Mouse (Mus musculus) left cerebral cortex, postnatal 4 days (tissue): ENCODE measurements around the gene Mrpl23. TPM values are rescaled to one million over a fixed set of nuclear protein-coding genes. Genes with fewer than 3 reads are reported as not detected.
A peak's percentile ranks its signal among the peaks of the same experiment; 100 is the strongest.

ENCODE experiments used
- DNase-seq: peaks from one replicate; pipeline ENCODE4 v3.0.0-alpha.2; 2022
- intact Hi-C: fragments of 180-260 bp; cut with DNase I; formaldehyde crosslinking; loops from one replicate; pipeline ENCODE4 v1.15.1; 2025
- total RNA-seq, 2 experiments: library from RNA; stranded (reverse); gene quantifications; 2 replicates each; pipeline ENCODE4 v1.2.3; 2021

Mrpl23 gene
- total RNA-seq: 10 to 100 TPM in 1 of 2 experiments, 1 to 10 TPM in 1; 9.4 to 11.5 TPM

DNA sequence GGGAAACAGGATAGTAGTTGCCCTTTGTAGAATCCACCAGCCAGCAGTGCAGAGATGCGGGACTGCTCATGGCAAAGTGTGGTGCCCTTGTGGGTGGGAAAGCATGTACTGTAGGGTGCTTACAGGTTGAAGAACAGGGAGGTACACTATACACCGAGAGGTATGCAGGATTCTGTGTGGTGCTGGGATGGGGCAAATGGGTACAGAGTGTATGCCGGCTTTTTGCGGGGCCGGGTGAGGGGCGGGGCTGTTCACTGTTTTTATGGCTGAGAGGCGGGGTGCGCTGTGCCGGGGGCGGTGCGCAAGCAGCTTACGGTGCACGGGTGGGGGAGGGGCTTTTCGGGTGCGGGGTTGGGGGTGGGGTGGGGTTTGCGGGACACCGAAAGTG lies at the start of gene Mrpl23:
TSS of gene Mrpl23 (plus strand) at position 16 of the 388 bp plus-strand sequence.
- intact Hi-C loops: no loop called here
- DNase-seq: no peak

DNA sequence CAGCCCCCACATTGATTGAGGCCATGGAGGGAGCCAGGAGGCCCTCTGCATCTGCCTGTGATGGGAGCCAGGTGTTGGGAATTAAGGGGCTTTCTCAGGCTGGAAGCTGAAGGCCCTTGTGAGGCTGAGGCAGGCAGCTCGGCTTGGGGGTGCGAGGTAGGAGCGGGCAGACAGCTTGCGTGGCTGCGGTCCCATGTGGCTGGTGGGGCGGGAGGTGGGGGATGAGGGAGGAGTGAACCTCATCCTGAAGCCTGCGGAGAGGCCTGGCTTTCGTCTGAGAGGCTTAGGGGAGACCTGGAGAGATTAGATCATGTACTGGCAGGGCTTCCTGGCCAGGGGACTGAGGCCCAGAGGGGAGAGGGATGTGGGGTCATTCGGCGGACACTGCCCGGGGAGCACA lies 49.4 kb upstream of the Mrpl23 start:
- no peak for DNase-seq
- intact Hi-C loops: no loop called here

DNA sequence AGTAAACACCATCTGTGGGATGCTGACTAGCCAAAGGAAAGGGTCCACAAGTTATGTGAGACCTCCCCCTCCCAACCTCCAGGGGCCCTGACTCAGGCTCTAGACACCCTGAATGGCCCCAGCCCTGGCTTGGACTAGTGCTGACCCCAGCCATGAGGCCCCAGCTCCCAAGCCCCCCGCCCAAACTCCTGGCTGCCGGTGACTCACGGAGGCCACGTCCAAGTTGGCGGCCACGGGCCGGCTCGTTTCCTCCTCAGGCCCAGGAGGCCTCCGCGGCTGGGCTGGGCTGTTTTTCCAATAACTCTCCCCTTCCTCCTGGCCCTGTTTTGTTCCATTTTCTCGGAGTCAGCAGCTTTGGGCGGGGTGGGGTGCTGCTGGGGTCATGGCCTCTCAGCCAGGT lies 47.7 kb upstream of the Mrpl23 start:
- DNase-seq: no peak
- intact Hi-C loops: no loop called here

DNA sequence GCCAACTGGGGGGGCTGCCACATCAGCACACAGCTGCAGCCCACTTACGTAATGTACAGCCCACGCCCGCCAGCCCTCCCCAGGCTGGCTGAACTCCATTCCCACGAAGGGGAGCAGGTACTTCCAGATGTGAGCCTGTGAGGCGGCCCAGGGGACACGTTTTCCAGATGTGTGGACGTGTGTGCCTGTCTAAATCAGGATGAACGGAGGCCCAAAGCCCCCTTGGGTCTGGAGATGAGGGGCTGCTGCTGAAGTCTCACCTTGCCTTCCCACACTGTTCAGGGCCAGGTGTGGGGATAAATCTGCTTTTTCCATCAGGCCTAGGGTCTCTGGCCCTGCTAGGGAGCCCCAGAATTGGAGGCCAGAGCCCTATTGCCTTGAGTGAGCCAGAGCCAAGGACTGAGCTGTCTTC lies 45.7 kb upstream of the Mrpl23 start:
- intact Hi-C loops: no loop called here
- no peak for DNase-seq

DNA sequence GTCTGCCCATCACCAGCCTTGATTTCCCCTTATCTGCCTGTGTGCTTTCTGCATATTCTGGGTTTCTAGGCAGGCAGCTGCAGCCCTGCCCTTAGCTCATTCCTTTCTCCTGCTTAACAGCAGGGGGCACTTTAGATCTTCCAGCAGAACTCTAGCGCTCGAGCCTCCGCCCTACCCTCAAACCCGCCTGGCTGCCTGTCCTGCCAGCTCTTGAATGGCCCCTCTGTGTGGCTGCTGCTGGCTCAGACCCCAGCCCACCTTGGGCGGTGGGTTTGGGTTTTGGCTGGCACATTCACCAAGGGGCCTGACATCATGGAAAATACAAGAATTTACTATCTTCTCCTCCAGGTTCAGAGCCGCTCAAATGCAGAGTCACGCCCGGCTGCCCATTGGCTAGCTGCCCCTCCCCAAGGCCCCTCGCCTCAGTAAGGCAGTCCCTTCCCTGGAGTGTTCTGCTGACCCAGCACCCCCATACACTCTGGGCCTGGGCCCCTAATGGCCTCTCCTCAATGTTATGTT lies 45.1 kb upstream of the Mrpl23 start:
- DNase-seq: peak; percentile 57
- intact Hi-C loops: no loop called here

DNA sequence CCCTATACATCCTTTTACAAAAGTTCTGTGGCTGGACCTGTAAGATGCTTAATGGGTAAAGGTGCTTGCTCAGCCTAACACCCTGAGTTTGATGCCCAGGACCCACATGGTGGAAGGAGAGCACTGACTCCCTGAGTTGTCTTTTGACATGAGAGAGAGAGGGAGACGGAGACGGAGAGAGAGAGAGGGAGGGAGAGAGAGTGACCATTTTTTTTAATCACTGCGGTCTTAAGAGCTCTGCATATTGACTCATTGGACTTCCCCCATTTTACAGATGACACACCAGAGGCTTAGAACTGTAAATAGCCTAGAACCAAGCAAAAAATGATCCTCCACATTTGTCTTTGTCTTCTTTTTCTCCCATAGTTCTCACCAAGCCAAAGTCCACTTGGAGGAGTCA lies 44.4 kb upstream of the Mrpl23 start:
- no peak for DNase-seq
- intact Hi-C loops: no loop called here

DNA sequence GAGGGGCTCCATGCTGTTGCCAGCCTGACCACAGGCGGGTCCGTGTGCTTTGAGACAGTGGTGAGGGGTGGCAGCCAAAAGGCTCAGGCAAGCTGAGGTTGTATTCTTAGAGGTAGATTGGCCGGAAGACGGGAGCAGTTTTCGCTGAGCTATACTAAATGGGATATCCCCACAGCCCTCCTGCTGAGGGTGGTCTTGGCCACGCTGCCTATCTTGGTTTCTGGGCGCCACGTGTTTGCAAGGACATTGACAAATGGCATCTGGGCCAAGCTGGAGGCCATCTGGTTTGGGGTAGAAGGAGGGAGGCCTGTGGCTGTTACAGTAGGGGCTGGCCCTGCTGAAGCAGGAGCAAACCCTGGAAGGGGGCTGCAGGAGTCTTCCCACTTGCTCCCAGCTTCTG lies 39.0 kb upstream of the Mrpl23 start:
- intact Hi-C loops: no loop called here
- DNase-seq: no peak

DNA sequence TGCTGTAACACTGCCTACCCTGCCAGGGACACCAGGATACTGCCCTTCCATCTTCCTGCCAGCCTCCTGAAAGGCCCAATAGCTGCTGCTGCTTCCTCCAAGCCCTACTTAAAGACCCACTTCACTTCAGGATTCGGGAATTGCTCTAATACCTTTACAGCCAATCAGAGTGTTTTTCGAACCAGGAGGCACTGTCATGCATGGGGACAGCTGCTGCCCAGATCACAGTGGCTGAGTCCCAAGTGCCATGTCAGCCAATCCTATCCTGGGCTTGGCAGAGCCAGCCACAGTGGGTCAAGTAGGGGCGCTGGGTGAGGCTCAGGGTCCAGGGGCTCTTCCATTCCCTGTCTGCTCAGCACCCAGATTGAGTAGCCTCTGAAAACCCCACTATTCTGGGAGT lies 36.3 kb upstream of the Mrpl23 start:
- intact Hi-C loops: no loop called here
- no peak for DNase-seq

DNA sequence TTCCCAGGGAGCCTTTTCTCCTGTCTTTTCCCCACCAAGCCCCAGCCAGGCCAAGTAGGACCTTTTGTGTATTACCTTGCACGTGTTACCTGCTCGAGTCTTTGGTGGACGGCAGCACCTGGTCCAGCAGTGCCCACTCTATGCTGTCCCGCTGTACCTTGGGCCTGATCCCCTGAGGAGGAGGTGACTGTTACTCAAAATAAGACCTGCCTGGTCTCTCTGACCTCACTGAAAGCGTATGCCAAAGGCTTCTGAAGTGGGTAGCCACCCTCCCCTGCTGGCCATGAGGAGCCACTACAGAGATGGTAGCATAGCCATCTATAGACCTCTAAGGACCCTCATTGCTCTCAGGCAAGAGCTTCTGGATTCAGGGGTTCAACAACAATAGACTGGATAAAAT lies 35.7 kb upstream of the Mrpl23 start:
- intact Hi-C loops: no loop called here
- DNase-seq: no peak

DNA sequence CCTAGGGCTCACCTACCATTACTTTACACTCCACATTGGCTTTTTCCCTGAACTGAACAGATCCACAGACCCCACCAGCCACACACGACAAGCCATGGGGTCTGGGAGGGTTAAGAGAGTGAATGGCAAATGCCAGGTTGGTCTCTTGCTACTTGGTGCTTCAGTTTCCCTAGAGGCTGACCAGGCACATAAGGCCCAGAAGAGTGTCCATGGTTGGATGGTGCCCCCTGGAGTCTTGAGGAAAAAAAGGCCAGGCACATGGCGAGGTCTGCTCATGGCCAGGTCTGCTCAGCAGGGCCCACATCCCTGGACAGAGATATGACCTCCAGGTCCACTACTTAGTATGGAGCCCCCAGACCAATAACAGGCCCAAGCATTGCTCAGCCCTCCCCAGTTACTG lies 34.7 kb upstream of the Mrpl23 start:
- DNase-seq: no peak
- intact Hi-C loops: no loop called here

DNA sequence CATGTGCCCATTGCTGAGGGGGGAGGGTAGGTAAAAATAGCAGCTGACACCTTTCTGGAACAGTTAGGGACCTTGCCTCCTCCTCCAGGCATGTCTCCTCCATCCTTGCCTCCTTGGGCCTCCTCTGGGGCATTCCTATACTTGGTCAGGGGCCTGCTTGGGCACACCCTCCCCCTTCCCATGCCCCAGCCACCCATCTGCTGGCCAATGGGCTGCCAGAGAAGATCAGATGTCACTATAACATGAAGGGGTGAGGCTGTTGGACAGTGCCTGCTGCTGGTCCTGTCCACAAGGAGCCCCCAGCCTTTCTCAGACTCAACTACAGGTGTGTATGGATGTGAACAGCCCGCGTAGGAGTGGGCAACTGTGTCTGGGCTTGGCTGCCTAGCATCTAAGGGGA lies 33.9 kb upstream of the Mrpl23 start, which contains the start of gene Tnnt3:
TSS of gene Tnnt3 (plus strand) at position 262 of the 400 bp plus-strand sequence.
- intact Hi-C loops: no loop called here
- no peak for DNase-seq

DNA sequence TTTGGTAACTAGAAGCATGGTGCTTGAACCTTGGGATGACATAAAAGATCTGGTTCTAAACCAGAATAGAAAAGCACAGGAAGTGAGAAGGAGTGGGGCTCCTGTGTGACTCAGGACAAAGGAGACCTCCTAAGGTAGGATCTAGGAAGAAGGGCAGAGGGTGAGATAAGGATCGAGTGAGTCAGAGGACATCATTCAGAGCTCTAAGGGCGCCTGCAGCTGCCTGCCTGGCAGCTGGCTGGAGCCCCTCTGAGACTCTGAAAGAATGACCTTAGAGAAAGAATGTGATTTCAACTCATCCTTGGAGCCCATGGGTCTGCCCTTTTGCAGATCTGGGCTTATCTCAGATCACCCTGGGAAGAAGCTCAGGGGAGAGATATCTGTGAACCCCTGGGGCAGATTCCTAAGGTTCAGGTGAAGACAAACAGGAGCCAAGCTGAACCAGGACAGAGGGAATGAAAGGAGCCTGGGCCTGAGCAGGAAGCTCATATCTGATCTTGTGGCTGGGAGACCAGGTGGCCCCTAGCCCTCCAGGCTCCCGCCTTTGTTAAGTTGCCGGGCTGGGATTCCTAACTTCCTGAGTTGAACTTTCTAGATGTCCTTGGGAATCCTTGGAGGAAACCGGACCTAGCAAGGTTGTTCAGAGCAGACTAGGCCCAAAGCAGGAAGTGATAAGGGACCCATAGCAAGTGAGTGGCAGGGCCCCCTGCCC lies 33.3 kb upstream of the Mrpl23 start:
- no peak for DNase-seq
- intact Hi-C loops: no loop called here

DNA sequence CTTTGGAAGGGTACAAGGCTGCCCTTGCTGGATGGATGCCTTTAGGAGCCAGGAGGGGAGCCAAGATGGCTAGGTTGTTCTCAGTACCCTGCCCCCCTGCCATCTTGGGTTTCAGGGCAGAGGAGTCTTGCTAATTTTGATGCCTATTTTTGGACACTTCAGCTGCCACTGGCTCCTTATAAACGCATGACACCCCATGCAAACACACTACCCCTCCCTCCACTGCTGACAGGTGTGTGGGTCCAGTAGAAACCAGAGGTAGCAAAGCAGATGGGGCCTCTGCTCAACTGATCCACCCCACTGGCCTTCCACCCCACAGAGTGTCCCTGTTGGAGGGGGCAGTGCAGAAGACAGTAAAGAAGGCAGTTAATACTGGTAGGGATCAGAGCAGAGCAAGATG lies 32.5 kb upstream of the Mrpl23 start:
- DNase-seq: no peak
- intact Hi-C loops: no loop called here

DNA sequence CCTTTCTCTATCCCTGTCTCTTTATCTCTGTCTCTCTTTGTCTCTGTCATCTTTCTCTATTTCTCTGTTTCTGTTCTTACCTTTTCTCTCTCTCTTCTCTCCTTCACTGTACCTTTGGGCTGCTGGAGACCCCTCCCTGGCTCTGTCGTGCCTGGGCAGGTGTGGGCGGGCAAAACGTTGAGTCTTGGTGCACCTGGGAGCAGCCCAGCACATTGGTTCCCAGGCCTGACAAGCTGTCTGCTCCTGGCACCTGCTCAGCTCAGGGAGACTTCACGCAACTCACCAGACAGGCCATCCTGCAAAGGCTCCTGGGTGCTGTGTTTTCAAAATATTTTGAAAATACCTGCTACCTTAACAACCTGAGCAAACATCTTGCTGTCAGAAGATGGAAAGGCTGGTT lies 29.3 kb upstream of the Mrpl23 start:
- no peak for DNase-seq
- intact Hi-C loops: no loop called here

DNA sequence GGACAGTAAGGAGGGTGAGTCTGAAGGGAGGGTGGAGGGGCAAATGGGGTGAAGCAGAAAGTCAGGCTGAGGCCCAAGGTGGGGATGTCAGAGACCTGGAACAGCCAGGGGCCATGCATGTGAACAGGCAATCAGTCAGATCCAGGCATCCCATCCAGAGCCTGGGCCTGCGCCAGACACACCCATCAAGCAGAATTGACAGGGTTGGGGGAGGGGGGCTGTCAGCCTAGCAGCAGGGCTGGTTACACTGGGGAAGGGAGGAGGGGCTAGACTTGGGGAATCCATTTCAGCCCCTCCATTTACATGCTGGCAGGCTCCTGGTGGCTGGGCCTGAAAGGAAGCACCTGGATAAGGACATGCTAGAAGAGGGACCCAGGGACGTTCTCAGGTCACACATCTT lies 26.5 kb upstream of the Mrpl23 start:
- intact Hi-C loops: no loop called here
- peak; percentile 26 for DNase-seq

DNA sequence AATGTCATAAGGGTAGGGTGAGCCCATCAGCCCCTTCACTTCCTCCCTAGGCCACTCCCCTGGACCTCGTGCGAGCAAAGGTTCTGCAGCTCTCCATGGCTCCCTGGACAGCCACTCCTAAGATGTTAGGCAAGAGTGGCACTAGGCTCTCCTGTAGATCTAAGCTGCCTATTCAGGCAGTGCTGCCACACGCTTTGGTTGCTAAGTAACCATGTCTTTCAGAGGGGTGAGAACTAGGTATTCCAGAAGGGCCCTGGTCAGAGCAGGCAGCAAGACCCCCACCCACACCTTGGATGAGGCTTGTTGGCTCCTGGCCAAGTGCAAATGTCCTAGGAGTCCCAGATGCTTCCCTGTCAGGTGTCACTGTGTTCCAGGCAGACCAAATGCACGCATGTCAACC lies 26.0 kb upstream of the Mrpl23 start:
- DNase-seq: peak; percentile 21
- intact Hi-C loops: no loop called here

DNA sequence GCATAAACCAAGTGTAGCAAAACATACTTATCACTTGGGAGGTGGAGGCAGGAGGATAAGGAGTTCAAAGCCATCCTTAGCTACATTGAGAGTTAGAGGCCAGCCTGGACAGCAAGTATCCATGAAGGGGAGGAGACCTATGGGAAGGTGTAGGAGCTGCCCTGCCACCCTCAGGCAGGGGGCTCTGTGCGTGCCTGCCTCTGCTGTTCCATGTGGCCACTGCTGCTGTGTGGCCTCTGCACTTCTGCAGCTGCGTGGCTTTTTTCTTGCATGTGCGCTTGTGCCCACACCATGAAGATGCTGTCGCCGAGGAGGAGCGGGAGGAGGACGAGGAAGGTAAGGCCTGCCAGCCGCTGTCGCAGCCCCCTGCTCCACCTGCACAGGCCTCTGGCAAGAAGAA lies 25.0 kb upstream of the Mrpl23 start:
- intact Hi-C loops: no loop called here
- DNase-seq: no peak

DNA sequence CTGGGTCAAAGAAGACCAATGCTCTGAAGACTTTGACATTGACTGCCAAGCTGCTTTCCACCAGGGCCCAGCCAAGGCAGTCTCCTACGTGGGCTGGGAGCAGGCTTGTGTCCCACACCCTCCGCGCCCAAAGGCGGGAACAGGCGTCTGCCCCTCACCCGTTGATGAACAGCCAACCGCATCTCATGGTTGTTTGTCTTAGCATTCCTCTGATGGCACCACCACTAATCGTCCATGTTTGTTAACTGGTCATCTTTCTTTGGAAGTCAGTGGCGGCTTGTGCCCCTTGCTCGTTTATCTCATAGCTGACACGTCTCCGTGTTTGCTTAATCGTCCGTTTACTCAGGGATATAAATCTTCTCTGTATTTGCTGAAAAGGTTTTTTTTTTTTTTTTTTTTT lies 23.0 kb upstream of the Mrpl23 start:
- intact Hi-C loops: no loop called here
- DNase-seq: no peak

DNA sequence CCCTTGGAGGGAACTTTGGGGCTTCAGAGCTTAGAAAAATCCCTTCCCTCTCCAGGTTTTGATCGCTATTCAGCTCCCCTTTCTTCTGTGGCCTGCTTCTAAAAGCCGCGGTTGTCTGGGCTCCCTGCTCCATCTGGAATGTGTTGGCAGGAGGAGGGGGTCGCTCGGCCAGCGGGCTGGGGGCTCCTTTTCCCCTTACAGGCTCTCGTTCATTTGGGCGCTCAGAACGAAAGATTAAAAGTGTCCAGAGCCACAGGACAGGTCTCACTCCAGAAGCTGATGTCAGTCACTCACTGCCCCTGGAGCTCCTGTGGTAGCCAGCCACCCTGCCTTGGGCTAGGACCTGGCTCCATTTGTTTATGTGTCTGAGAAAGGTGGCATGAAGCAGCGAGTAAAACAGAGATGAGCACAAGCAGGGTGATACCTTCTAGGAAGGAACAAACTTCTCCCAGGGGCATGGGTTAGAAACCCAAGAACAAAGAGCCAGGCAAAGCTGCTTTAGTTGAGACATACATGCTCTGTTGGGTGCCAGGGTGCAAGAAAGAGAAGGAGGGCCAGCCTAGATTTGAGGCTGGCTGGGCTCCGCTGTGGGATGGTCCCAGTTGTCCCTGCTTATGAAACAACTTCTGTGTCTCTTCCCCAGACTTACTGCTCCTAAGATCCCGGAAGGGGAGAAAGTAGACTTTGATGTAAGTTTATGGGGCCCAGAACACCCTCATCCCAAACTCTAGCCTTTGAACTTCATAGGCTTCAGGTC lies 22.3 kb upstream of the Mrpl23 start:
- peak; percentile 46 for DNase-seq
- intact Hi-C loops: no loop called here

DNA sequence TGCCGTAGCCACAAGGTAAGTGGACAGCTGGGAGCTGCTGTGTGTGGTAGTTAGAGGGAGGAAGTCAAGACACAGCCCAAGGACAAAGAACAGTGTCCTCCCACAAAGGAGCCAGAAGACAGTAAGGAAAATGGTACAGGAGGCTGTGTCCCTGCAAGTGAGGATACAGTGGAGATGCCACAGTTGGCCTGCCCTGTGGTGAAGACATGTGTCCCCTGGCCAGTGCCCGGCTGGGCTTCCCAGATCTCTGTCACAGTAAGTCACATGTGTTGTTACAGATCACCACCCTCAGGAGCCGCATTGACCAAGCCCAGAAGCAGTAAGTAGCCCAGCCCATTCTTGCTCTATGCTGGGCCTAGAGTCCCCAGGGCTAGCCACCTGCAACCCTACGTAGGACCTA lies 18.4 kb upstream of the Mrpl23 start:
- DNase-seq: no peak
- intact Hi-C loops: no loop called here

DNA sequence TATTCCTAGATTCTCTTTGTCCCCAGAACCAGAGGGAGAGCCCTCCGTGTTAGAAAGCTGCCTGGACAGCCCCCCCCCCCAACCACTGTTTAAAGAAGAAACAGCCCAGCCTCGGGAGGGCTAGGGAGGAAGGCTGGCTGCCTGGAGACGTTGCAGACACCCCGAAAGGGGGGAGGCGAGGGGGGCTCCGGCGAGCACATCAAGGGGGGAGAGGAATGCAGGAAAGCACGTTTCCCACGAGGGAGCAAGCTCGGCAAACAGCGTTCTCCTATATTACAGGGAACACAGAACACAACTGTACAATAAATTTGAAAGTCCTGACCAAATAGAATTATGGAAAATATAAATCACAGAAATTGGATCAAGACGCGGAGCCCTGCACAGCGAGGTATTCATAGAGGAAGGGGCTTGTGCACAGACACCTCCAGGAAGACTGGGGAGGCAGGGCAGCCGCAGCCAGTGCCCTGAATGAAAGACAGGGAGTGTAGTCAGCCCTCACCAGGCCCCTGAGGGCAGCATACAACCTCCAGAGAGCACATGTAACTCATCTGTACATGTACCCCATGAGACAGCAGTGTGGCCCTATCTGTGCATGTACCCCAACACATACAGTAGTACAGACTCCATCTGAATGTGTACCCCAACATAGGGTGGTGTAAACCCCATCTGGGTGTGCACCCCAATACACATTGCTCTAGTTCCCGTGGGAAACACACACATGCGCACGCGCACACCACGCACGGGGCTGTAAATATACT lies 16.1 kb upstream of the Mrpl23 start:
- peak; percentile 21 for DNase-seq
- intact Hi-C loops: no loop called here

DNA sequence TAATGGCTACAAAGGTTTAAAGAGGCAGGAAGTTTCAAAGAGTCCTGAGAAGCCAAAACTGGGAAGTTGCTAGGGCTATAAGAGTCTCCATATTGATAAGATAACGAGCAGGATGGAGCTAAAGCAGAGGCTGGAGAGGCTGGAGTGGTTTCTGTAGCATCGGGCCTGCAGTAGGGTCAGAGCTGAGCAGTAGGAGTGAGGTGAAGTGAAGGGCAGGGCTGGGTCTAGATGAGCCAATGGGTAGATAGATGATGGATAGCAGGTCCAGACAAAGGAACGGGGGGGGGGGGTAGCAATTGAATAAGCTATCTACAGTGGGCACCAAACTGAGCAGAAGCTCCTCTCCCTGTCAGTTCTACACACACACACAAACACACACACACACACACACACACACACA lies 15.0 kb upstream of the Mrpl23 start:
- intact Hi-C loops: no loop called here

More for the DNA sequence above, 15.0 kb upstream of the Mrpl23 start:
- no peak for DNase-seq
